Mouse (Mus musculus): ENCODE measurements around the gene Rbx1. TPM values are rescaled to one million over a fixed set of nuclear protein-coding genes. Genes with fewer than 3 reads are reported as not detected.

Gene Rbx1
- polyA plus RNA-seq, 1 experiment from 2014 or later = 432 TPM

- Histone ChIP-seq H3K4me1 (ENCODE audit: control insufficient read depth, insufficient read depth, low read length) (0 out of 2 replicates have a peak, but pooled peaks cover 5% of the 10 kb centered on the region), H3K9ac (ENCODE audit: low read length) (peak overlapping the region; percentile 74), H3K9me3 (replicated peaks; ENCODE audit: control insufficient read depth, low read length) (no peaks in the 10 kb centered on the region), H3K27me3 (ENCODE audit: control insufficient read depth, insufficient read depth, low read length) (no peaks in the 10 kb centered on the region), H3K27ac (ENCODE audit: low read length) (peak overlapping the region; percentile 96), H3K4me2 (ENCODE audit: low read depth, low read length) (peak overlapping the region; percentile 87), H3K4me3 (replicated peaks; ENCODE audit: low read length) (peak overlapping the region; percentile 62), H3K36me3 (ENCODE audit: control insufficient read depth, insufficient read depth, low read length) (no peaks in the 10 kb centered on the region)
- under 1% methylated on average over 41 of the region's 41 CpGs for WGBS
- ATAC-seq (ENCODE audit: insufficient read depth, low FRiP score) = peak; percentile 95
These were observed 57.2 kb downstream of the Rbx1 start for GRCm38 (mm10) chr15:81523169-81523871.

- Histone ChIP-seq H3K36me3 (ENCODE audit: control insufficient read depth, insufficient read depth, low read length) (no peaks in the 10 kb centered on the region), H3K4me3 (replicated peaks; ENCODE audit: low read length) (peak overlapping the region; percentile 62), H3K4me1 (ENCODE audit: control insufficient read depth, insufficient read depth, low read length) (0 out of 2 replicates have a peak, but pooled peaks cover 5% of the 10 kb centered on the region), H3K9me3 (replicated peaks; ENCODE audit: control insufficient read depth, low read length) (no peaks in the 10 kb centered on the region), H3K27ac (ENCODE audit: low read length) (peak overlapping the region; percentile 96), H3K4me2 (ENCODE audit: low read depth, low read length) (peak overlapping the region; percentile 87), H3K9ac (ENCODE audit: low read length) (peak overlapping the region; percentile 74), H3K27me3 (ENCODE audit: control insufficient read depth, insufficient read depth, low read length) (no peaks in the 10 kb centered on the region)
- under 1% methylated on average over 12 of the region's 12 CpGs for WGBS
- ATAC-seq (ENCODE audit: insufficient read depth, low FRiP score) = no peak
These were observed 57.8 kb downstream of the Rbx1 start for GRCm38 (mm10) chr15:81523901-81524300.

Other genes starting within 250 kb of the Rbx1 start
- gene Mchr1, start 230.8 kb upstream of the Rbx1 start, polyA plus RNA-seq (2015; fragmentation: Nextera tagmentation; extraction: Ambion mirVana) = 1.7 and 2.3 TPM in 2 replicates
- gene Slc25a17, start 105.5 kb upstream of the Rbx1 start, polyA plus RNA-seq (2015; fragmentation: Nextera tagmentation; extraction: Ambion mirVana) = 104 and 106 TPM in 2 replicates
- 149 and 153 TPM in 2 replicates for gene St13, start 66.2 kb upstream of the Rbx1 start, polyA plus RNA-seq (2015; fragmentation: Nextera tagmentation; extraction: Ambion mirVana)
- 11.1 and 11.9 TPM in 2 replicates for gene Xpnpep3, start 66.2 kb upstream of the Rbx1 start, polyA plus RNA-seq (2015; fragmentation: Nextera tagmentation; extraction: Ambion mirVana)
- 2.2 and 2.3 TPM in 2 replicates for gene Dnajb7, start 58.0 kb upstream of the Rbx1 start, polyA plus RNA-seq (2015; fragmentation: Nextera tagmentation; extraction: Ambion mirVana)
- gene Ep300, start 119.1 kb downstream of the Rbx1 start, polyA plus RNA-seq (2015; fragmentation: Nextera tagmentation; extraction: Ambion mirVana) = 15.1 and 15.3 TPM in 2 replicates
- gene L3mbtl2, start 197.6 kb downstream of the Rbx1 start, polyA plus RNA-seq (2015; fragmentation: Nextera tagmentation; extraction: Ambion mirVana) = 19.0 and 20.5 TPM in 2 replicates
- 2.2 and 2.7 TPM in 2 replicates for gene Chadl, start 231.0 kb downstream of the Rbx1 start, polyA plus RNA-seq (2015; fragmentation: Nextera tagmentation; extraction: Ambion mirVana)

All from stomach, embryonic 16.5 days (tissue).